ENCODE assay signal across 9 mouse cellular contexts in the genomic region with DNA sequence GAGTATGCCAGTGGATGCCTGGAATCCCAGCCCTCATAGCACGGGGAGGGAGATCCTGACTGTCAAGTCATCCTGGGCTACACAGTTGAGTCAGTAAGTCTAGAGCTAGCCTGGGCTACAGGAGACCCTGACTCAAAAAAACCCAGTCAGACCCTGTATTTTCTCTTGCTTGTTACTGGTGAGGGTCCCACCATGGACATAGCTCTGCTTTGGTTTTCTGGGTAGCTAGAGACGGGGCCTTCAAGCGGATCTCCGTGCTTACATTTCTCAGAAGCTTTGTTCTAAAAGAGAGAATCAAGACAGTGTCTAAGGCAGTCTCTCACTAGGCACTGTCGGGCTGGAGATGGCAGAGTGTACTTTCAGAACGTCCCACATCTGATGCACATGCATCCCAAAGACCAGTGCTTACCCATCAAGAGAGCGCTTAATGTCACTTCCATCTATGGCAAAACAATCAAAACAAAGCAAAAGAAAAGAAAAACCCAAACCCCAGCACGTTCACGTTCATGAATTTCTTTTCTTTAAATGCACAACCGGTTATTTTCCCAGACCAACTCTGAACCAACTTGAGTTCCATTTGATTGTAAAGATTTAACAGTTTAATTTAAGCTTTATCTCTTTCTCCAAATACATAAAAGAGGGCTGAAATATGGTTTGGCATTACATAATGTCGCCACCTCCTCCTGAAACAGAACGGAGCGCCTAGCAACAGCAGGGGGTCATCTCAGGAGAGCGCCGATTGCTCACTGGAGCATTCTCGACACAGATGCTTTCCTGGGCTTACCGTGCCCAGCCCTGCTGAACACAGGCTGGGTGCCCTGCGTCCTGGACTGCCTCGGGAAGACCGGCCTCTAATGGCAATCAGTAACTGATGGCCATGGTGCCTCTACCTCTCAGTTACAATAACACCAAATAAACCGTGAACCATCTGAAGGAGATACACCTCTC. TPM values are rescaled to one million over a fixed set of nuclear protein-coding genes. Genes with fewer than 3 reads are reported as not detected.
A peak's percentile ranks its signal among the peaks of the same experiment; 100 is the strongest.
DNase-seq lines count a peak whose midpoint lies in the region; ATAC-seq and TF ChIP-seq lines count a peak whose summit lies in the region.
"Had no signal": no experiment of that assay in that cellular context is flagged by ENCODE, and none has a peak within 500 bp of the region (broad histone marks: within the 10 kb centered on the region; RNA-seq: fewer than 3 reads in every experiment).

No protein-coding gene starts in this region.

- ATAC-seq in neural tube, embryonic 11.5 days (ENCODE audit: insufficient read depth, low FRiP score, low TSS enrichment), result 0 out of 2 replicates have a peak, but pooled peaks have one; percentile 35
- ATAC-seq in stomach, postnatal 0 days (ENCODE audit: low FRiP score, low TSS enrichment), result no peak
- ATAC-seq in monocyte, adult 5-6 weeks (replicated peaks; ENCODE audit: insufficient number of reproducible peaks, low FRiP score, low TSS enrichment, poor library complexity, severe bottlenecking), result no peak

- TF ChIP-seq CTCF in stomach, postnatal 0 days (IDR thresholded peaks at IDR 0.05; ENCODE audit: low read depth), result no peak

- no peak overlapping the region for H3K4me3 ChIP-seq in neural tube, embryonic 11.5 days (ENCODE audit: low read depth, low read length)
- H3K4me3 ChIP-seq in stomach, postnatal 0 days (ENCODE audit: low read depth, low read length), result no peak overlapping the region
- H3K4me3 ChIP-seq: limb, embryonic 15.5 days had no signal

- WGBS in neural tube, embryonic 11.5 days, result 73% methylated on average over 21 of the region's 21 CpGs
- 73% methylated on average over 21 of the region's 21 CpGs for WGBS in stomach, postnatal 0 days

- no peak for TF ChIP-seq EP300 in stomach, postnatal 0 days (optimal IDR thresholded peaks at IDR 0.05)

- peak; percentile 38 for DNase-seq in adrenal gland, postnatal 10 days
- no peak for DNase-seq in adrenal gland, adult 2 months
- DNase-seq in neural tube, embryonic 11.5 days (ENCODE audit: low spot score), result no peak
- no peak for DNase-seq in neural tube, embryonic 10.5 days (ENCODE audit: extremely low spot score, low spot score)
- DNase-seq in layer of hippocampus, adult 8-10 months (ENCODE audit: low spot score in 2 of 2), result peak; percentile 52 to 60
- DNase-seq in embryo, embryonic 10.5 days (ENCODE audit: low spot score), result no peak
- no peak for DNase-seq in stomach, postnatal 0 days (ENCODE audit: low spot score)

- H3K9ac ChIP-seq in neural tube, embryonic 11.5 days (ENCODE audit: low read length), result no peak overlapping the region
- no peak overlapping the region for H3K9ac ChIP-seq in stomach, postnatal 0 days (ENCODE audit: low read length)
- H3K9ac ChIP-seq: limb, embryonic 15.5 days had no signal

- H3K36me3 ChIP-seq in neural tube, embryonic 11.5 days (ENCODE audit: control insufficient read depth, insufficient read depth, low read length), result no peaks in the 10 kb centered on the region
- H3K36me3 ChIP-seq in stomach, postnatal 0 days (ENCODE audit: control insufficient read depth, insufficient read depth, low read length), result no peaks in the 10 kb centered on the region
- H3K36me3 ChIP-seq: limb, embryonic 15.5 days had no signal

- H3K4me2 ChIP-seq in neural tube, embryonic 11.5 days (ENCODE audit: low read depth), result no peak overlapping the region
- no peak overlapping the region for H3K4me2 ChIP-seq in stomach, postnatal 0 days (replicated peaks; ENCODE audit: low read depth)
- H3K4me2 ChIP-seq: limb, embryonic 15.5 days had no signal

- H3K9me3 ChIP-seq in neural tube, embryonic 11.5 days (ENCODE audit: control insufficient read depth, low read length), result no peaks in the 10 kb centered on the region
- H3K9me3 ChIP-seq in stomach, postnatal 0 days (ENCODE audit: control insufficient read depth, low read length), result no peaks in the 10 kb centered on the region
- H3K9me3 ChIP-seq: limb, embryonic 15.5 days had no signal

- no peak overlapping the region for H3K27ac ChIP-seq in neural tube, embryonic 11.5 days (ENCODE audit: low read depth, low read length)
- no peak overlapping the region for H3K27ac ChIP-seq in stomach, postnatal 0 days (replicated peaks)
- H3K27ac ChIP-seq: limb, embryonic 15.5 days had no signal

- peaks cover 7% of the 10 kb centered on the region; the same call in 1 of the 2 replicates for H3K4me1 ChIP-seq in neural tube, embryonic 11.5 days (ENCODE audit: control insufficient read depth, insufficient read depth, low read length)
- H3K4me1 ChIP-seq in stomach, postnatal 0 days (replicated peaks; ENCODE audit: control insufficient read depth, insufficient read depth), result no peaks in the 10 kb centered on the region

- H3K27me3 ChIP-seq in neural tube, embryonic 11.5 days (ENCODE audit: control insufficient read depth, insufficient read depth, low read length), result no peaks in the 10 kb centered on the region
- H3K27me3 ChIP-seq in stomach, postnatal 0 days (ENCODE audit: control insufficient read depth, insufficient read depth, low read length), result no peaks in the 10 kb centered on the region
- H3K27me3 ChIP-seq: limb, embryonic 15.5 days had no signal

RNA-seq across cellular contexts. Expression of a gene that starts 19.7 kb away (rescaled TPM):
- 10 to 100 TPM; 47.1 to 64.6 TPM for total RNA-seq in adrenal gland, postnatal 10 days (2021)
- total RNA-seq in adrenal gland, adult 2 months (2021), result 10 to 100 TPM; 45.0 to 53.7 TPM
- 15.9 and 18.1 TPM in 2 replicates for polyA plus RNA-seq in adrenal gland, adult 2 months (2012; rRNA removed)
- polyA plus RNA-seq in neural tube, embryonic 11.5 days (2014; fragmentation: Nextera tagmentation; extraction: Ambion mirVana), result 47.6 and 52.2 TPM in 2 replicates
- 100 to 1,000 TPM in 2 of 4 experiments, 10 to 100 TPM in 2; 90.8 to 103 (median 98.5) TPM for total RNA-seq in layer of hippocampus, adult 8-10 months (2022)
- polyA plus RNA-seq in stomach, postnatal 0 days (2015; fragmentation: Nextera tagmentation; extraction: Ambion mirVana), result 28.8 and 30.7 TPM in 2 replicates
- total RNA-seq in monocyte, adult 5-6 weeks (2017), result 110 to 165 TPM (median 124 TPM) in 3 replicates

RNA-seq across cellular contexts. Expression of a gene that starts 20.5 kb away (rescaled TPM):
- 10 to 100 TPM; 45.8 to 46.9 TPM for total RNA-seq in adrenal gland, postnatal 10 days (2021)
- total RNA-seq in adrenal gland, adult 2 months (2021), result 10 to 100 TPM; 42.5 to 44.6 TPM
- 7.1 and 8.9 TPM in 2 replicates for polyA plus RNA-seq in adrenal gland, adult 2 months (2012; rRNA removed)
- 40.6 and 42.1 TPM in 2 replicates for polyA plus RNA-seq in neural tube, embryonic 11.5 days (2014; fragmentation: Nextera tagmentation; extraction: Ambion mirVana)
- 10 to 100 TPM; 21.0 to 24.7 (median 22.3) TPM for total RNA-seq in layer of hippocampus, adult 8-10 months (2022)
- 38.2 and 38.6 TPM in 2 replicates for polyA plus RNA-seq in stomach, postnatal 0 days (2015; fragmentation: Nextera tagmentation; extraction: Ambion mirVana)
- total RNA-seq in monocyte, adult 5-6 weeks (2017), result 12.9 to 19.6 TPM (median 19.1 TPM) in 3 replicates

Comparison
In these comparisons a context has a peak if more than half of its experiments do, and no peak if none do; other contexts are left out.
1. DNase-seq: peak in adrenal gland, postnatal 10 days (single experiment) and layer of hippocampus, adult 8-10 months (2 of 2); none in adrenal gland, adult 2 months (single experiment), neural tube, embryonic 11.5 days (single experiment), neural tube, embryonic 10.5 days (single experiment), embryo, embryonic 10.5 days (single experiment) and stomach, postnatal 0 days (single experiment).